Mouse (Mus musculus) lung, embryonic 16.5 days (tissue): Measurements from ENCODE around the gene Flt4. TPM values are rescaled to one million over a fixed set of nuclear protein-coding genes. Genes with fewer than 3 reads are reported as not detected.

Experiments used
- ATAC-seq: fragments of 200-750 bp; cut with Nextera tagmentation; 2 replicates; pipeline ENCODE4 v1.8.0; 2017; ENCODE audit warnings: low read depth, mild to moderate bottlenecking, moderate library complexity
- H3K27ac ChIP-seq: fragments of 300-500 bp; sonication (generic); 2 replicates; pipeline ENCODE4 v1.5.1; 2014; ENCODE audit warnings: mild to moderate bottlenecking, control low read depth, low read length
- H3K27me3 ChIP-seq: fragments of 300-500 bp; sonication (generic); 2 replicates; pipeline ENCODE4 v1.6.1; 2014; ENCODE audit warnings: low read depth, low read length, mixed read lengths; ENCODE audit not compliant: control insufficient read depth, insufficient read depth
- H3K36me3 ChIP-seq: fragments of 300-500 bp; sonication (generic); 2 replicates; pipeline ENCODE4 v1.6.1; 2014; ENCODE audit warnings: low read length; ENCODE audit not compliant: control insufficient read depth, insufficient read depth
- H3K4me1 ChIP-seq: fragments of 300-500 bp; sonication (generic); replicated peaks from 2 replicates; pipeline ENCODE4 v1.6.1; 2014; ENCODE audit warnings: low read length, mixed read lengths; ENCODE audit not compliant: control insufficient read depth, insufficient read depth
- H3K4me2 ChIP-seq: fragments of 300-500 bp; sonication (generic); 2 replicates; pipeline ENCODE4 v1.6.1; 2014; ENCODE audit warnings: low read depth, low read length, control low read depth
- H3K4me3 ChIP-seq: fragments of 300-500 bp; sonication (generic); 2 replicates; pipeline ENCODE4 v1.5.1; 2014; ENCODE audit warnings: mild to moderate bottlenecking, low read length, control low read depth
- H3K9ac ChIP-seq: fragments of 300-500 bp; sonication (generic); 2 replicates; pipeline ENCODE4 v1.6.1; 2014; ENCODE audit warnings: low read length, control low read depth
- H3K9me3 ChIP-seq: fragments of 300-500 bp; sonication (generic); 2 replicates; pipeline ENCODE4 v1.6.1; 2016; ENCODE audit warnings: low read length; ENCODE audit not compliant: control insufficient read depth
- WGBS: fragments of 180-500 bp; shearing (Covaris S2); extraction: QIAGEN DNeasy Blood & Tissue Kit; methylation state at CpG from one replicate; pipeline ENCODE4 v1.1.7; 2014; 5-methylcytosine and 5-hydroxymethylcytosine counted together
- polyA plus RNA-seq: library from polyadenylated mRNA; unstranded; fragments of >200 nt; fragmentation: Nextera tagmentation; extraction: Ambion mirVana; gene quantifications from 2 replicates; pipeline ENCODE4 v1.2.1, GENCODE M21; 2015

The Flt4 gene
- polyA plus RNA-seq, 1 experiment from 2014 or later, result 10.7 TPM

GRCm38 (mm10) chr11:49653079-49653408, 44.0 kb downstream of the Flt4 start:
- Histone ChIP-seq H3K27me3 (no peaks in the 10 kb centered on the region), H3K4me2 (peak overlapping the region; percentile 31), H3K36me3 (no peaks in the 10 kb centered on the region), H3K27ac (no peak overlapping the region), H3K9ac (no peak overlapping the region), H3K9me3 (no peaks in the 10 kb centered on the region), H3K4me3 (no peak overlapping the region), H3K4me1 (peaks cover 3% of the 10 kb centered on the region; the same call in 1 of the 2 replicates)
- 31% methylated on average over 11 of the region's 11 CpGs for WGBS
- peak; percentile 26 for ATAC-seq

GRCm38 (mm10) chr11:49654651-49655050, 45.6 kb downstream of the Flt4 start:
- H3K27me3 ChIP-seq, result no peaks in the 10 kb centered on the region
- ATAC-seq, result no peak

GRCm38 (mm10) chr11:49655501-49655900, 46.4 kb downstream of the Flt4 start:
- H3K4me3 ChIP-seq, result no peak overlapping the region
- no peak overlapping the region for H3K27ac ChIP-seq
- H3K9ac ChIP-seq, result no peak overlapping the region
- peaks cover 3% of the 10 kb centered on the region for H3K4me1 ChIP-seq
- ATAC-seq, result no peak
- H3K36me3 ChIP-seq, result no peaks in the 10 kb centered on the region
- H3K9me3 ChIP-seq, result no peaks in the 10 kb centered on the region
- no peak overlapping the region for H3K4me2 ChIP-seq
- no peaks in the 10 kb centered on the region for H3K27me3 ChIP-seq

More at GRCm38 (mm10) chr11:49654651-49655050, 45.6 kb downstream of the Flt4 start:
- no peak overlapping the region for H3K4me3 ChIP-seq
- no peak overlapping the region for H3K27ac ChIP-seq
- no peak overlapping the region for H3K9ac ChIP-seq
- 82% methylated on average over 5 of the region's 5 CpGs for WGBS
- no peak overlapping the region for H3K4me2 ChIP-seq
- no peaks in the 10 kb centered on the region for H3K36me3 ChIP-seq
- peaks cover 3% of the 10 kb centered on the region for H3K4me1 ChIP-seq
- H3K9me3 ChIP-seq, result no peaks in the 10 kb centered on the region

- ATAC-seq, result peak; percentile 52
- no peaks in the 10 kb centered on the region for H3K9me3 ChIP-seq
- H3K36me3 ChIP-seq, result no peaks in the 10 kb centered on the region
- H3K4me3 ChIP-seq, result no peak overlapping the region
- no peaks in the 10 kb centered on the region for H3K27me3 ChIP-seq
- 52% methylated on average over 4 of the region's 4 CpGs for WGBS
- no peak overlapping the region for H3K9ac ChIP-seq
- H3K4me2 ChIP-seq, result no peak overlapping the region
- H3K4me1 ChIP-seq, result peaks cover under 1% of the 10 kb centered on the region
- H3K27ac ChIP-seq, result no peak overlapping the region
Measured at GRCm38 (mm10) chr11:49658065-49658464, 49.0 kb downstream of the Flt4 start.

- 55% methylated on average over 10 of the region's 10 CpGs for WGBS
- Histone ChIP-seq H3K36me3 (no peaks in the 10 kb centered on the region), H3K9me3 (no peaks in the 10 kb centered on the region), H3K27me3 (no peaks in the 10 kb centered on the region), H3K4me3 (no peak overlapping the region), H3K4me1 (no peaks in the 10 kb centered on the region; the same call in 1 of the 2 replicates), H3K4me2 (no peak overlapping the region), H3K9ac (no peak overlapping the region), H3K27ac (peak overlapping the region; percentile 69)
- ATAC-seq, result peak; percentile 63
Measured at GRCm38 (mm10) chr11:49658791-49659469, 49.9 kb downstream of the Flt4 start.

GRCm38 (mm10) chr11:49659470-49659799, 50.4 kb downstream of the Flt4 start:
- Histone ChIP-seq H3K36me3 (no peaks in the 10 kb centered on the region), H3K4me2 (no peak overlapping the region), H3K27ac (peak overlapping the region; percentile 69), H3K4me1 (no peaks in the 10 kb centered on the region; the same call in 1 of the 2 replicates), H3K27me3 (no peaks in the 10 kb centered on the region), H3K9ac (no peak overlapping the region), H3K4me3 (no peak overlapping the region), H3K9me3 (no peaks in the 10 kb centered on the region)
- 68% methylated on average over 7 of the region's 7 CpGs for WGBS
- no peak for ATAC-seq

GRCm38 (mm10) chr11:49662292-49662780, 53.3 kb downstream of the Flt4 start:
- Histone ChIP-seq H3K27me3 (no peaks in the 10 kb centered on the region), H3K36me3 (no peaks in the 10 kb centered on the region), H3K9me3 (no peaks in the 10 kb centered on the region), H3K4me3 (no peak overlapping the region), H3K27ac (no peak overlapping the region), H3K9ac (no peak overlapping the region), H3K4me2 (no peak overlapping the region), H3K4me1 (no peaks in the 10 kb centered on the region; the same call in 1 of the 2 replicates)
- WGBS, result 52% methylated on average over 15 of the region's 15 CpGs
- ATAC-seq, result no peak

- H3K36me3 ChIP-seq, result no peaks in the 10 kb centered on the region
- ATAC-seq, result no peak
- 60% methylated on average over 5 of the region's 5 CpGs for WGBS
- no peaks in the 10 kb centered on the region for H3K27me3 ChIP-seq
- H3K9me3 ChIP-seq, result no peaks in the 10 kb centered on the region
- no peak within 1 kb of the TSS for H3K9ac ChIP-seq
- H3K27ac ChIP-seq, result no peak within 1 kb of the TSS
- no peak within 1 kb of the TSS for H3K4me2 ChIP-seq
- H3K4me1 ChIP-seq, result no peaks in the 10 kb centered on the region; the same call in 1 of the 2 replicates
- H3K4me3 ChIP-seq, result no peak within 1 kb of the TSS
Measured at GRCm38 (mm10) chr11:49663310-49663709, 54.2 kb downstream of the Flt4 start, which contains the start of gene Scgb3a1. Scgb3a1 (plus strand) TSS chr11:49663610.

GRCm38 (mm10) chr11:49664262-49665140, 55.4 kb downstream of the Flt4 start:
- peak; percentile 23; the same call in 1 of the 2 replicates for ATAC-seq

More at GRCm38 (mm10) chr11:49664262-49665140, 55.4 kb downstream of the Flt4 start:
- no peaks in the 10 kb centered on the region; the same call in 1 of the 2 replicates for H3K4me1 ChIP-seq
- no peak overlapping the region for H3K9ac ChIP-seq
- no peak overlapping the region for H3K4me2 ChIP-seq
- H3K9me3 ChIP-seq, result no peaks in the 10 kb centered on the region
- WGBS, result 70% methylated on average over 12 of the region's 12 CpGs
- no peaks in the 10 kb centered on the region for H3K27me3 ChIP-seq
- no peak overlapping the region for H3K27ac ChIP-seq
- no peaks in the 10 kb centered on the region for H3K36me3 ChIP-seq
- H3K4me3 ChIP-seq, result no peak overlapping the region
